Mouse (Mus musculus): ENCODE results near the gene Myzap.
"Not testable (repeated sequence)": the region's sequence is repeated elsewhere in the genome, so short reads cannot be mapped to it uniquely, and the experiment has no call there.

Myzap gene

GRCm38 (mm10) chr9:71498391-71499182 is 93.6 kb downstream of the Myzap start:
- in situ Hi-C loops (cut with MboI; ENCODE audit: low pct_unique_long_range_greater_than_20kb in 1 of 2, low sequenced_read_pairs in 2 of 2, unreplicated experiment in 1 of 2), result no loop called here

- in situ Hi-C loops (cut with MboI; ENCODE audit: low pct_unique_long_range_greater_than_20kb in 1 of 2, low sequenced_read_pairs in 2 of 2, unreplicated experiment in 1 of 2), result no loop called here
Observed at GRCm38 (mm10) chr9:71496637-71497036, 95.5 kb downstream of the Myzap start.

DNA sequence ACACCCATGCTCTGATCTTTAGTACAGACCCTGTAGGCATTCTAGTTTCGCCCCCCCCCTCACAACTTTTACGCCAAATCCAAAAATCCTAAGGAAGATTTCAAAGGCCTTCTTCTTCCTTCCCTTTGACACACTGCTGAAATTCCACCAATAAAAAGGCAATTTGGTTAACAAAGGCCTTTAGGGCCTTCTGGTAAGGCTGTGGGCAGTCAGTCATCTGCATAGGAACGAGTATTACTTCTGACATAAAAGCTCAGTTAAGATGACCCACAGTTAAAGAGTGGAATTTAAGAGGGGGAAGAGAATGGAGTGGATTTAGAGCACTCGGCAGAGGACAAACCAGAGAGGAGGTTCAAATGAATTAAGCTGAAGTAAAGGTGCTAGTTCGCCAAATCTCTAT is 98.4 kb downstream of the Myzap start:
- in situ Hi-C loops (cut with MboI; ENCODE audit: low pct_unique_long_range_greater_than_20kb in 1 of 2, low sequenced_read_pairs in 2 of 2, unreplicated experiment in 1 of 2), result no loop called here

GRCm38 (mm10) chr9:71492296-71493025 is 99.7 kb downstream of the Myzap start:
- in situ Hi-C loops (cut with MboI; ENCODE audit: low pct_unique_long_range_greater_than_20kb in 1 of 2, low sequenced_read_pairs in 2 of 2, unreplicated experiment in 1 of 2), result no loop called here

GRCm38 (mm10) chr9:71490076-71490475 is 102.1 kb downstream of the Myzap start:
- in situ Hi-C loops (cut with MboI; ENCODE audit: low pct_unique_long_range_greater_than_20kb in 1 of 2, low sequenced_read_pairs in 2 of 2, unreplicated experiment in 1 of 2), result no loop called here

DNA sequence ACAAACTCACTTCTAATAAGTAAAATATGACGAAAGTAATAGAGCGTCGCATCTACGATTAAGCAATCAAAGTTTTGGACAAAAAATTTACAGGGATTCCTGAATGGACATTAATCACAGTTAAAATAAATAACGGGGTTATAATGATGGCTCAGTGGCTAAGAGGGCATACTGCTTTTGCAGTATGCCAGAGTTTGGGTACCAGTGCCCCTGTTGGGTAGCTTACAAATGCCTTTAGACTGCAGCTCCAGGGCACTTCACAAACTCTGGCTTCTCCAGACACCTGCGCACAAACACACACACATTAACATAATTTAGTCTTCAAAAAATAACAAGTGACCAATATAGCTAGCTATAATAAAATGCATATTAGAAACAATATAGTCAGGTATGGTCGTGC is 106.0 kb downstream of the Myzap start:
- in situ Hi-C loops (cut with MboI; ENCODE audit: low pct_unique_long_range_greater_than_20kb in 1 of 2, low sequenced_read_pairs in 2 of 2, unreplicated experiment in 1 of 2), result no loop called here

DNA sequence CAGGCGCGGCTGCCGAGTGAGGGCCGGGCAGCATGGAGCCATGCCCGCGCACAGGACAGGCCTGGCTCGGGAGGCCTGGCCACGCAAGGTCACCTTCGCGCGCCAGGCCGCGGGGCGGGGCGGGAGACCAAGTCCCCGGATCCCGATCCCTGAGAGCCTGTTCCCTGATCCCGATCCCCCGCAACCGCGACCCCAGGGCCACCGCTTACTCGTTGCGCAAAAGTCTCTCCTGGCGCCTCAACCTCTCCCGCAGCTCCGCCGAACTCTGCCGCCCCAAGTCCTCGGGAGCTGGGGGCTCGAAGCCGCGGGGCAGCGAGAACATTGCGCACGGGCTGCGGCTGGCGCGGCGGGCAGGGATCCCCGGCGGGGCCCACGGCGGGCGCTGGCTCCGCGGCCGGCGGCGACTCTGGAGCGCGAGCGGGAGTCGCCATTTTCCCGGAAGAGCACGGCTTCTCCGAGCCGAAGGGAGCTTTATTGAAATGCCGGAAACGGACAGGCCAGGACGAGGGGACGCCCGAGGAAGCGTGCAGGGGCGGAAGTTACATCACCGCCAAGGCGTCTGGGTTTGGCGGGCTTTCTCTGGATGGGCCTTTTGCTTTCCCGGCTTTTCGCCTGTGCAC is 106.6 kb downstream of the Myzap start, which contains the start of gene Polr2m:
Gene Polr2m, minus strand, starts transcription at position 461 of the 620 bp plus-strand sequence.
- in situ Hi-C loops (cut with MboI; ENCODE audit: low pct_unique_long_range_greater_than_20kb in 1 of 2, low sequenced_read_pairs in 2 of 2, unreplicated experiment in 1 of 2), result no loop called here

GRCm38 (mm10) chr9:71484871-71485474 is 107.2 kb downstream of the Myzap start:
- in situ Hi-C loops (cut with MboI; ENCODE audit: low pct_unique_long_range_greater_than_20kb in 1 of 2, low sequenced_read_pairs in 2 of 2, unreplicated experiment in 1 of 2), result no loop called here

- in situ Hi-C loops (cut with MboI; ENCODE audit: low pct_unique_long_range_greater_than_20kb in 1 of 2, low sequenced_read_pairs in 2 of 2, unreplicated experiment in 1 of 2), result not testable (repeated sequence)
Observed at GRCm38 (mm10) chr9:71483872-71484271, 108.3 kb downstream of the Myzap start.

DNA sequence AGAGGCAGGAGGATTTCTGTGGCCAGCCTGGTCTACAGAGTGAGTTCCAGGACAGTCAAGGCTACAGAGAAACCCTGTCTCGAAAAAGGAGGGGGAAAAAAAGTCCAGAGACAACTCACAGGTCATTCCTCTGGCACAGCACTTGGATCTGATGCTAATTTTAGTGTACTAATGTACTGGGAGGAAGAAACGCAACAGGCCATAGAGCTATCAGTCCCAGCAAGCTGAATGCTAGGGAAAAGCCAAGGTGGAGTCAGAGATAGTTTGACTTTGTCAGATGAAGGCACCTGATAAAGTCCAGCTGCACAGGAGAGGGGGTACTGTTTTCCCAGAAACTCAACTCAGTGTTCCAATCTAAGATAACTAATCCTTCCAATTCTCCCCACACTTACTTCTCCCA is 111.9 kb downstream of the Myzap start:
- in situ Hi-C loops (cut with MboI; ENCODE audit: low pct_unique_long_range_greater_than_20kb in 1 of 2, low sequenced_read_pairs in 2 of 2, unreplicated experiment in 1 of 2), result no loop called here

DNA sequence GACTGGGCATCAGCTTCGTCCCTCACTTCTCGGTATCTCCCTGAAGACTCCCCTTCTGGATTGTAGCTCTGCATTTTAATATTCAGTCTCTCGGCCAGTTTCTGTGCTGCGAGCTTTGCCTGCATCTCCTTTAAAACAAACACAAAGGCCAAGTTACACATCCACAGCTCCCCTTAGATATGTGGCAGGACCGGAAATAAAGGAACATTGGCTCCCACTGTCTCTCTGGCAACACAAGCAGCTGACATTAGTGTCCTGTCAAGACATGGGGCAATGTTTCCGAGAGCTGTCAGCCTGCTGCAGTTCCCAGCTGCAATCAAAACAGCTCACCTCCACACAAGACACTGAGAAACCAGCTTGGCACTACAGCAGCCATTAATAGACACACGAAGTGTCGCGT is 112.7 kb downstream of the Myzap start:
- in situ Hi-C loops (cut with MboI; ENCODE audit: low pct_unique_long_range_greater_than_20kb in 1 of 2, low sequenced_read_pairs in 2 of 2, unreplicated experiment in 1 of 2), result no loop called here

DNA sequence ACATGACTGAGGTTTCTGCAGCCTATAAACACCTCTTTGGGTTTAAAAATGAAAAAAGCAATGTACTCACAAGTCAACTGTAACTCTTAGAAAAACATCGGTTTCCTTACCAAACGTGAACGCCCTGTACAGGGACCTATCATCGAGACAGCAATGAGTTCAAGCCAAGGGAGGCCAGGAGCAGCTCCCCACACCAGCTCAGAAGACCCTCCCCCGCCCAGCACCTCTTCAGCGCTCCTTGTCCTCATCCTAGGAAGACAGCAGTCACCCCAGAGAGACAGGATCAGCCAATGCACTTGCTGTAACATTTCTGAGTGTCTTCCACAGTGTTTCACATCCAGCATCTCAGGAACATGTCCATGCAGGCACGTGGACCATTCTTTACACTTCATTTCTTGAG is 113.6 kb downstream of the Myzap start:
- in situ Hi-C loops (cut with MboI; ENCODE audit: low pct_unique_long_range_greater_than_20kb in 1 of 2, low sequenced_read_pairs in 2 of 2, unreplicated experiment in 1 of 2), result no loop called here

GRCm38 (mm10) chr9:71476601-71477000 is 115.6 kb downstream of the Myzap start:
- in situ Hi-C loops (cut with MboI; ENCODE audit: low pct_unique_long_range_greater_than_20kb in 1 of 2, low sequenced_read_pairs in 2 of 2, unreplicated experiment in 1 of 2), result no loop called here

- in situ Hi-C loops (cut with MboI; ENCODE audit: low pct_unique_long_range_greater_than_20kb in 1 of 2, low sequenced_read_pairs in 2 of 2, unreplicated experiment in 1 of 2), result no loop called here
Observed at GRCm38 (mm10) chr9:71475536-71475935, 116.6 kb downstream of the Myzap start.

- in situ Hi-C loops (cut with MboI; ENCODE audit: low pct_unique_long_range_greater_than_20kb in 1 of 2, low sequenced_read_pairs in 2 of 2, unreplicated experiment in 1 of 2), result loop anchor here in 1 of 2 experiments (10.0 kb wide), 1 partner anchor 253 kb away; the partner anchor contains the start of gene Aldh1a2
Observed at GRCm38 (mm10) chr9:71467434-71467833, 124.7 kb downstream of the Myzap start.

DNA sequence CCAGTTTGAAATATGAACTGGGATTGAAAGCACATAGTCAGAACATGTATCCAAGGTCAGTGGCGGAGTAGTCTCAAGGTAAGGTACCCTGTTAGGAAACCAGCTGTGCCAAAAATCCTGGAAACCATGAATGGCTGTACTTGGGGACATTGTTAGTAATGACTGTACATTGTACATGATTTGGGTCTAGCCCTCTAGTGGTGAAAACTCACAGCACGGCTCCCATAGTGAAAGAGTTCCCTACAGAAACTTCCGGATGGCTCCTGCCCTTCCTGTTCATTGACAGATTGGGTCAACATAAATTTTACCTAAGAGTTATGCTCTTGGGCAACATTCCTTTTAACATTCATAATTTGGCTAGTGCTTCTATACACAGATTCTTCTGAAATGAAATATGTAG is 126.0 kb downstream of the Myzap start:
- in situ Hi-C loops (cut with MboI; ENCODE audit: low pct_unique_long_range_greater_than_20kb in 1 of 2, low sequenced_read_pairs in 2 of 2, unreplicated experiment in 1 of 2), result loop anchor here in 1 of 2 experiments (10.0 kb wide), 1 partner anchor 251 kb away; the partner anchor contains the start of gene Aldh1a2

DNA sequence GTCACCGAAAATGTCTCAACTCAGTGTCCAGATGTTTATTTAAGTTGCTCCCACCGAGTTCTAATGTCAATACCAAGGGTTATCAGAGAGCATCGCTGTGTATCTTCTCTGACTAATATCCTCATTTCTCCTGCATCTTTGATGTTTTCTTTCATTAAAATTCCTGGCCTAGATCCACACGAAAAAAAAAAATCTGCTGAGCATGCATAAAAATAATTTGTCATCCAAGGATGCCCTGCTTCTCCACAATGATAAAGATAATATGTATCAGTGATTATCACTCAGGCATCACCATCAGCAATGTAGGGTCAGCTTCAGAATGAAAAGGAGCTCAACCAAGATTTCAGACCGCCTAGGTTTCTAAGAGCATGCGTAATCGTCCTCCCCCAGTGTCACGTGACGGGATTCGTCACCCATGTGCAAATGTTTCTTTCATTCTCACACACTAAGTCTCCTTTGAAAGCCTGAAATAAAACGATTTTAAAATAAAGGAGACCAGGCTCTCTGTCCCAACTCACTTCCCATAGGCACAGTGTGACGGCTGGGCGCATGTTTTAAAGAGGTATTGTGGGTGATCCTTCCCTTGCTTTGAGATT is 129.0 kb downstream of the Myzap start:
- in situ Hi-C loops (cut with MboI; ENCODE audit: low pct_unique_long_range_greater_than_20kb in 1 of 2, low sequenced_read_pairs in 2 of 2, unreplicated experiment in 1 of 2), result loop anchor here in 1 of 2 experiments (10.0 kb wide), 1 partner anchor 248 kb away; the partner anchor contains the start of gene Aldh1a2

GRCm38 (mm10) chr9:71456738-71457137 is 135.4 kb downstream of the Myzap start:
- in situ Hi-C loops (cut with MboI; ENCODE audit: low pct_unique_long_range_greater_than_20kb in 1 of 2, low sequenced_read_pairs in 2 of 2, unreplicated experiment in 1 of 2), result no loop called here
